Mouse (Mus musculus) kidney, embryonic 16.5 days (tissue): ENCODE measurements around the gene Nup98. TPM values are rescaled to one million over a fixed set of nuclear protein-coding genes. Genes with fewer than 3 reads are reported as not detected.
A peak's percentile ranks its signal among the peaks of the same experiment; 100 is the strongest.

ENCODE experiments used
- ATAC-seq: fragments of 200-750 bp; cut with Nextera tagmentation; 2 replicates; pipeline ENCODE4 v1.8.0; 2017; ENCODE audit warnings: moderate TSS enrichment; ENCODE audit not compliant: low FRiP score, low TSS enrichment
- H3K27ac ChIP-seq: fragments of 300-500 bp; sonication (generic); 2 replicates; pipeline ENCODE4 v1.5.1; 2014; ENCODE audit warnings: low read length
- H3K27me3 ChIP-seq: fragments of 300-500 bp; sonication (generic); 2 replicates; pipeline ENCODE4 v1.6.1; 2014; ENCODE audit warnings: low read length, control low read depth, mixed read lengths; ENCODE audit not compliant: insufficient read depth
- H3K36me3 ChIP-seq: fragments of 300-500 bp; sonication (generic); 2 replicates; pipeline ENCODE4 v1.6.1; 2014; ENCODE audit warnings: low read length, control low read depth, mixed read lengths; ENCODE audit not compliant: insufficient read depth
- H3K4me1 ChIP-seq: fragments of 300-500 bp; sonication (generic); 2 replicates; pipeline ENCODE4 v1.6.1; 2014; ENCODE audit warnings: low read length, control low read depth, mixed read lengths; ENCODE audit not compliant: insufficient read depth
- H3K4me2 ChIP-seq: fragments of 300-500 bp; sonication (generic); replicated peaks from 2 replicates; pipeline ENCODE4 v1.6.1; 2014; ENCODE audit warnings: low read depth, low read length
- H3K4me3 ChIP-seq: fragments of 300-500 bp; sonication (generic); 2 replicates; pipeline ENCODE4 v1.5.1; 2014; ENCODE audit warnings: mild to moderate bottlenecking, low read length
- H3K9ac ChIP-seq: fragments of 300-500 bp; sonication (generic); replicated peaks from 2 replicates; pipeline ENCODE4 v1.6.1; 2014; ENCODE audit warnings: low read length
- H3K9me3 ChIP-seq: fragments of 300-500 bp; sonication (generic); 2 replicates; pipeline ENCODE4 v1.6.1; 2016; ENCODE audit warnings: low read length, control low read depth
- WGBS: fragments of 180-500 bp; shearing (Covaris S2); extraction: QIAGEN DNeasy Blood & Tissue Kit; methylation state at CpG from one replicate; pipeline ENCODE4 v1.1.7; 2014; 5-methylcytosine and 5-hydroxymethylcytosine counted together
- polyA plus RNA-seq: library from polyadenylated mRNA; unstranded; fragments of >200 nt; fragmentation: Nextera tagmentation; extraction: Ambion mirVana; gene quantifications from 2 replicates; pipeline ENCODE4 v1.2.1, GENCODE M21; 2015

Gene Nup98
- polyA plus RNA-seq, 1 experiment from 2014 or later = 36.4 TPM

- Histone ChIP-seq H3K4me1 (no peaks in the 10 kb centered on the region), H3K36me3 (peaks cover 62% of the 10 kb centered on the region), H3K9me3 (no peaks in the 10 kb centered on the region), H3K4me3 (no peak overlapping the region), H3K9ac (no peak overlapping the region), H3K4me2 (no peak overlapping the region), H3K27ac (no peak overlapping the region), H3K27me3 (no peaks in the 10 kb centered on the region)
- no peak for ATAC-seq
- 93% methylated on average over 5 of the region's 5 CpGs for WGBS
These were observed 72.1 kb downstream of the Nup98 start for GRCm38 (mm10) chr7:102137898-102138297.

- WGBS = 89% methylated on average over 1 of the region's 1 CpGs
- peaks cover 62% of the 10 kb centered on the region for H3K36me3 ChIP-seq
These were observed 72.5 kb downstream of the Nup98 start for GRCm38 (mm10) chr7:102137464-102137863.

GRCm38 (mm10) chr7:102132395-102132794 is 77.6 kb downstream of the Nup98 start:
- H3K36me3 ChIP-seq = peaks cover 66% of the 10 kb centered on the region
- H3K9me3 ChIP-seq = no peaks in the 10 kb centered on the region
- H3K27ac ChIP-seq = no peak overlapping the region
- ATAC-seq = no peak
- H3K4me1 ChIP-seq = no peaks in the 10 kb centered on the region
- 79% methylated on average over 4 of the region's 4 CpGs for WGBS
- no peaks in the 10 kb centered on the region for H3K27me3 ChIP-seq
- H3K9ac ChIP-seq = no peak overlapping the region
- no peak overlapping the region for H3K4me2 ChIP-seq
- H3K4me3 ChIP-seq = no peak overlapping the region

More at GRCm38 (mm10) chr7:102137464-102137863, 72.5 kb downstream of the Nup98 start:
- no peak overlapping the region for H3K27ac ChIP-seq
- no peak overlapping the region for H3K4me2 ChIP-seq
- no peak overlapping the region for H3K9ac ChIP-seq
- H3K4me1 ChIP-seq = no peaks in the 10 kb centered on the region
- no peaks in the 10 kb centered on the region for H3K9me3 ChIP-seq
- no peaks in the 10 kb centered on the region for H3K27me3 ChIP-seq
- H3K4me3 ChIP-seq = no peak overlapping the region
- ATAC-seq = no peak

GRCm38 (mm10) chr7:102120326-102120725 is 89.7 kb downstream of the Nup98 start:
- H3K4me3 ChIP-seq = no peak overlapping the region
- no peak for ATAC-seq
- no peaks in the 10 kb centered on the region for H3K9me3 ChIP-seq
- H3K27me3 ChIP-seq = no peaks in the 10 kb centered on the region
- WGBS = 96% methylated on average over 10 of the region's 10 CpGs
- no peak overlapping the region for H3K9ac ChIP-seq
- H3K27ac ChIP-seq = no peak overlapping the region
- no peaks in the 10 kb centered on the region for H3K4me1 ChIP-seq
- peaks cover 68% of the 10 kb centered on the region for H3K36me3 ChIP-seq
- H3K4me2 ChIP-seq = no peak overlapping the region

- ATAC-seq = no peak
- no peaks in the 10 kb centered on the region for H3K4me1 ChIP-seq
- no peaks in the 10 kb centered on the region for H3K27me3 ChIP-seq
- no peak overlapping the region for H3K4me3 ChIP-seq
- H3K4me2 ChIP-seq = no peak overlapping the region
- 72% methylated on average over 6 of the region's 6 CpGs for WGBS
- no peak overlapping the region for H3K27ac ChIP-seq
- H3K9me3 ChIP-seq = no peaks in the 10 kb centered on the region
- H3K9ac ChIP-seq = no peak overlapping the region
- H3K36me3 ChIP-seq = peaks cover 40% of the 10 kb centered on the region
These were observed 92.6 kb downstream of the Nup98 start for GRCm38 (mm10) chr7:102117382-102117781.

- WGBS = 42% methylated on average over 7 of the region's 7 CpGs
- Histone ChIP-seq H3K4me3 (no peak within 1 kb of the TSS), H3K36me3 (peaks cover 34% of the 10 kb centered on the region), H3K27me3 (no peaks in the 10 kb centered on the region), H3K27ac (no peak within 1 kb of the TSS), H3K4me2 (no peak within 1 kb of the TSS), H3K9me3 (no peaks in the 10 kb centered on the region), H3K4me1 (no peaks in the 10 kb centered on the region), H3K9ac (no peak within 1 kb of the TSS)
- ATAC-seq = peak; percentile 12; the same call in 1 of the 2 replicates
These were observed 93.2 kb downstream of the Nup98 start, which contains the start of gene Chrna10 for GRCm38 (mm10) chr7:102116579-102117331. Chrna10 (minus strand) TSS chr7:102116828.

GRCm38 (mm10) chr7:102113151-102113729 is 96.7 kb downstream of the Nup98 start:
- no peak for ATAC-seq
- no peak overlapping the region for H3K4me3 ChIP-seq
- no peaks in the 10 kb centered on the region for H3K9me3 ChIP-seq
- no peak overlapping the region for H3K27ac ChIP-seq
- H3K4me2 ChIP-seq = no peak overlapping the region
- H3K36me3 ChIP-seq = 0 out of 2 replicates have a peak, but pooled peaks cover under 1% of the 10 kb centered on the region
- WGBS = 81% methylated on average over 45 of the region's 45 CpGs
- H3K4me1 ChIP-seq = no peaks in the 10 kb centered on the region
- H3K9ac ChIP-seq = no peak overlapping the region
- H3K27me3 ChIP-seq = no peaks in the 10 kb centered on the region

- H3K4me3 ChIP-seq = no peak overlapping the region
- no peaks in the 10 kb centered on the region for H3K9me3 ChIP-seq
- 87% methylated on average over 4 of the region's 4 CpGs for WGBS
- H3K27ac ChIP-seq = no peak overlapping the region
- no peak overlapping the region for H3K4me2 ChIP-seq
- H3K27me3 ChIP-seq = no peaks in the 10 kb centered on the region
- no peak for ATAC-seq
- peaks cover 7% of the 10 kb centered on the region; the same call in 1 of the 2 replicates for H3K4me1 ChIP-seq
- H3K36me3 ChIP-seq = no peaks in the 10 kb centered on the region
- H3K9ac ChIP-seq = no peak overlapping the region
These were observed 100.2 kb downstream of the Nup98 start for GRCm38 (mm10) chr7:102109746-102110145.

- H3K4me1 ChIP-seq = peaks cover 7% of the 10 kb centered on the region; the same call in 1 of the 2 replicates
- no peaks in the 10 kb centered on the region for H3K36me3 ChIP-seq
- H3K27me3 ChIP-seq = no peaks in the 10 kb centered on the region
- no peak within 1 kb of the TSS for H3K27ac ChIP-seq
- no peak within 1 kb of the TSS for H3K4me2 ChIP-seq
- H3K4me3 ChIP-seq = no peak within 1 kb of the TSS
- WGBS = 76% methylated on average over 7 of the region's 7 CpGs
- ATAC-seq = no peak
- H3K9me3 ChIP-seq = no peaks in the 10 kb centered on the region
- no peak within 1 kb of the TSS for H3K9ac ChIP-seq
These were observed 100.8 kb downstream of the Nup98 start, which contains the start of gene Art5 for GRCm38 (mm10) chr7:102109171-102109570. Art5 (minus strand) TSS chr7:102109489.

- 89% methylated on average over 1 of the region's 1 CpGs for WGBS
- H3K27me3 ChIP-seq = no peaks in the 10 kb centered on the region
- H3K4me1 ChIP-seq = peaks cover 7% of the 10 kb centered on the region; the same call in 1 of the 2 replicates
These were observed 101.8 kb downstream of the Nup98 start for GRCm38 (mm10) chr7:102108206-102108605.

More at GRCm38 (mm10) chr7:102108206-102108605, 101.8 kb downstream of the Nup98 start:
- Histone ChIP-seq H3K4me3 (no peak overlapping the region), H3K27ac (no peak overlapping the region), H3K36me3 (no peaks in the 10 kb centered on the region), H3K9ac (no peak overlapping the region), H3K4me2 (no peak overlapping the region), H3K9me3 (no peaks in the 10 kb centered on the region)
- no peak for ATAC-seq
